Mouse (Mus musculus): ENCODE results near the gene Blvrb.

- TF ChIP-seq POLR2A (IDR thresholded peaks at IDR 0.05; ENCODE audit: insufficient read depth, low read depth, low read length), result no peak
- TF ChIP-seq CTCF (IDR thresholded peaks at IDR 0.05; ENCODE audit: insufficient read depth, low read depth, low read length), result no peak
Observed at GRCm38 (mm10) chr7:27501620-27502019, 53.8 kb downstream of the Blvrb start.

Measured in olfactory bulb, adult 2 months (tissue).